Mouse (Mus musculus) right cerebral cortex, postnatal 4 days (tissue): Measurements from ENCODE around the gene Cacng2.
"Not testable (repeated sequence)": the region's sequence is repeated elsewhere in the genome, so short reads cannot be mapped to it uniquely, and the experiment has no call there.

Experiments used
- DNase-seq: peaks from one replicate; pipeline ENCODE4 v3.0.0-alpha.2; 2022

The Cacng2 gene

DNA sequence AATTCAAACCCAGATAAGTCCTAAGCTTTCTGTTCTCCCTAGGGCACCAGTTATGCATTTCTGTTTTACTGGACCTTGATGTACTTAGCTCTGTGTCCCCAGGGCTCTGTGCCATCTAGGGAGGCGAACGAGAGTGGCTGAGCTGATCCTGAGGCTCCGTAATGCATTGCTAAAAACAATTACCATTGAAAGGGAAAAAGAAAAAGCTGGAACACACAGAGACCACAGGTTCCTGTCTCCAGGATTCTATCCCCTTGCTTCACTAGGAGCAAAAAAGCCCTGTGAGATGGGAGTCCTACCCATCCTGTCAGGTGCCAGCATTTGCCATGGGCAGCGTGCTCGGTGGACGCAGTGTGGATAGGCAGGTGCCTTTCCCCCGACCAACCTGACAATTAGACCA lies 38.4 kb downstream of the Cacng2 start:
- DNase-seq = no peak

- no peak for DNase-seq
These were observed 39.5 kb downstream of the Cacng2 start for GRCm38 (mm10) chr15:78080326-78080725.

GRCm38 (mm10) chr15:78078776-78079628 lies 40.8 kb downstream of the Cacng2 start:
- no peak for DNase-seq

- no peak for DNase-seq
These were observed 41.6 kb downstream of the Cacng2 start for GRCm38 (mm10) chr15:78078206-78078605.

- DNase-seq = no peak
These were observed 43.9 kb downstream of the Cacng2 start for GRCm38 (mm10) chr15:78075921-78076320.

DNA sequence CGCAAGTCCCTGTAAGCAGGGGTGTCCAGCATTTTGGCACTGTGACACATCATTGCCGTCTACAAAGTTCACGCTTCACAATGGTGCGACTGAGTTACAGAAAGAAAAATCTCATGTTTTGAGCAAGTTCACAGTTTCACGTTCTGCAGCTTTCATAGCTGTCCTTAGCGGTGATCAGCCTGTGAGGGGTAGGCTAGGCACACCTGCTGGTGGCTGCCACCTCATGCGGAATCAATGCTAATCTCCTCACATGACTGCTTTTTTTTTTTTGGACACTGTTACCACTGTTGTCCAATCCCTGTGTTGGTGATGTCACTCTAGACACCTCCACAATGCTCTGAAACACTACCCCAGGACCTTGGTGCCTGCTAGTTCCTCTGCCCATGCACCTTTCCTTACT lies 46.7 kb downstream of the Cacng2 start:
- no peak for DNase-seq

GRCm38 (mm10) chr15:78066475-78066874 lies 53.4 kb downstream of the Cacng2 start:
- peak; percentile 42 for DNase-seq

DNA sequence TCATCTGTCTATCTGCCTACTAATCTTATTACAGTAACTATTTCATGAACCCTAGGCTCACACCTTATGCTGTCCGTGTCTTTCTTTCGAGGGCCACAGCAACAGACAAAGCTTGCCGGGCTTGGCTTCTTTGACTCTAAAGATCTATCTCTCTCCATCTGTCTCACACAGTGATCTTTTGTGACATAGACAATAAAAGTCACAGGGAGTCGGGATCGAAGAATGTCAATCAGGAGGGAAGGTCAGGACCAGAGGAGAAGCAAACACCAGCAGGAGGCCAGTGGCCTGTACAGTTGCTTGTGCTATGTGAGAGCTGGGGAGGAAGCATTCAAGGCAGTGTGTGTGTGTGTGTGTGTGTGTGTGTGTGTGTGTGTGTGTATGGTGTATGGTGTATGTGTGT lies 54.3 kb downstream of the Cacng2 start:
- no peak for DNase-seq

GRCm38 (mm10) chr15:78064340-78064739 lies 55.5 kb downstream of the Cacng2 start:
- no peak for DNase-seq

DNA sequence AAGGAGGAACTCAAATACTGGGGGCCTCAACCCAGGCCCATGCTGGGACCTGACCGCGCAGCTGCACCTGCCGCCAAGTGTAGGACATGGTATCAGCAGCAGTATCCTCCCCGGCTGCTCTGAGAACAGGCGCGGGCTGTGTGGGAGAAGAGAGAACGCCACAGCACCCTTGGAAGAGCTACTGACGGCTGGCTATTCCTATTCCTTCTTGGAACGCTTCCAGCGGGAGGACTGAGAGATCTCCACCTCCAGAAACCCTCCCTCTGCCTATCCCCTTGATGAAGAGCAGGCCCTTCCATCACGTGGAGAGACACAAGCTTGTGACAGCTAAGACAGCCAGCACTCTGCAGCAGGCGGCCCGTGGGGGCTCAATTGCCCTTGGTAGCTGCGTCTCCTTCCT lies 57.4 kb downstream of the Cacng2 start:
- no peak for DNase-seq

- DNase-seq = no peak
These were observed 62.9 kb downstream of the Cacng2 start for GRCm38 (mm10) chr15:78056930-78057329.

- no peak for DNase-seq
These were observed 69.1 kb downstream of the Cacng2 start for GRCm38 (mm10) chr15:78050682-78051081.

DNA sequence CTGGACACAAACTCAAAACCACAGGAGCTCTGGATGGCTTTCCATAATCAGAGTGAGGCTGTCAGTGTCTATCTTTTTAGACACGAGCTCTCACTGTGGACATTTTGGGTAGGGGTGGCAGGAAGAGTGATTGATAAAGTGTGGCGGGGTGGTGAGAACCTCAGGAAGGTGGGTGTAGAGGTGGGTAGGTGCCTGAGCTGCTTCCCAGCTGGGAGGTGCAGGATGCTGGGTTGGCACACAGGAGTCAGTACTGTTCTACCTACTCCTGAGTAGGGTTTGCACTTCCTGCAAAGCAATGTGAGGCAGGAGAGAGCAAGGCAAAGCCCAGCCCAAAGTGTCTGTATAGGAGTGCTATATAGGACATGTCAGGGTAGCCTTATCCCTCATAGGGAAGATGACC lies 69.9 kb downstream of the Cacng2 start:
- DNase-seq = no peak

DNA sequence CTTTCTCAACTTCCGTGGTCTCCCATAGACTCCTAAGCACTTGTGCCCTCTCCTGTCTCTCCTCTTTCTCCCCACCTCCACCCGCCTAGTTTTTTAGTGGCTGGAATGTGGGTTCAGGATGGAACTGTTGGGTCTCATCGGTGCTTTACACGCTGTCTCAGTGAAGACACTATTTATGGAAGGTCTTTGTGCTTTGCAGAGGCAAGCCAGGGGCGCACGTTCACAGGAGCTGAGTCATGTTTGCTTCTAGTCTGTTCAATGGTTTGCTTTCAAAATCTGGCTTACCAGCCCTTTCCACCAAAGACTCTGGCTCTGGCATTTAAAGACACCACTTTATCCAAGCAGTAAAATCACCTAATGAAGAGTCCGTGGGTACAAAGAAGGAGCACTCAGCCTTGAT lies 74.0 kb downstream of the Cacng2 start:
- no peak for DNase-seq

DNA sequence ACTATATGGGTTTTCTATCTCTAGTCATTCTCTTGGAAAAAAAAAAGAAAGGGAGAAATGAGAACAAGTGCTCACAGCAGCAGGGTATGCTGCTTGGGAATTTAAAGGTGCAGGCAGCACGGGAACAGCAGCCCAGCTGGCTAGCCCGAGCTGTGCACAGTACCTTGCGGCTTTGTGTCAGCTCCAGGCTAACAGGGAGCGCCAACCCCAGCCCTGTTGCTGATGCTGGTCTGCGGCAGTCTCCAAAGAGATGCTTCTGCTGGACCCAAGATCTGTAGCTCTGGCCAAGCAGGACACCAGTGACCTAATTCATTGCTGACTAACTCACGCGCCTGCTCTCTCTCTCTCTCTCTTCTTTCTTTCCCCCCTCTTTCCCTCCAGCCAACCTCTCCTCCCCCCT lies 74.5 kb downstream of the Cacng2 start:
- DNase-seq = no peak

GRCm38 (mm10) chr15:78044826-78045225 lies 75.0 kb downstream of the Cacng2 start:
- no peak for DNase-seq

GRCm38 (mm10) chr15:78042706-78043105 lies 77.1 kb downstream of the Cacng2 start:
- no peak for DNase-seq

GRCm38 (mm10) chr15:78037626-78038025 lies 82.2 kb downstream of the Cacng2 start:
- no peak for DNase-seq

GRCm38 (mm10) chr15:78036586-78036985 lies 83.2 kb downstream of the Cacng2 start:
- no peak for DNase-seq

DNA sequence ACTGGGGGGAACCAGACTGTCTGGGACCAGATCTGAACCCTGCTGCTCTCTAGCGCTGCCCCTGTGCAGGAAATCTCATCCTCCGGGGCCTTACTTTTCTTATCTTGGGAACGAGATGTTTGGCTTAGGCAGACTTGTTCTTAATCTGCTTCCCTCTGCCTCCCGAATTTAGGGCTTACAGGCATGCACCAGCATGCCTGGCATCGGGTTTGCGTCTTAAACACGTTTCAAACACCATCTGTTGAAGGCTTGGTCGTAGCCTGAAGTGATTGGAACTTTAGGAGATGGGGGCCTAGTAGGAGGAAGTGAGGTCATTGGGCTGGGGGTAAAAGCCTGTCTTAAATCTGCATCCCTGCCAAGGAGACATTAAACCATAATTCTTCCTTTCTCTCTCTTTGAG lies 89.9 kb downstream of the Cacng2 start:
- peak; percentile 22 for DNase-seq

- no peak for DNase-seq
These were observed 93.3 kb downstream of the Cacng2 start for GRCm38 (mm10) chr15:78026521-78026920.

GRCm38 (mm10) chr15:78024211-78024610 lies 95.6 kb downstream of the Cacng2 start:
- no peak for DNase-seq

DNA sequence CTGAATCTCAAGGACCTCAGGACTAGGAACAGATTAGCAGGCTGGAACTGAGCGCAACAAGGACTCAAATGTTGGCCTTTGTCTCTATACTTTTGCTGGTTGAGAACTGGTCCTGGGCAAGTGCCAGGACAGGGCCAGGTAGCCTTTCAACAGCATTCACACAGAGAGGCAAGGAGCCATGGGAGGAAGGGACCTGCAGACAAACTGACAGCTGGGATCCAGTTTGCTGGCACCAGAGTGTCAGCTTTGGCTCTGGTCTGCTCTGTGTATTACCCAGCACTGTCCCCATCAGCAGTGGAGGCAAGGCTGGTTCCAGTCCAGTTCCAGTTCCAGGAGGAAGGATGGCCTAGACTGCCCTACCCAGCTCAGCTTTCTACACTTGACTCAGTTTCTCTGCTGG lies 105.8 kb downstream of the Cacng2 start:
- DNase-seq = no peak

DNA sequence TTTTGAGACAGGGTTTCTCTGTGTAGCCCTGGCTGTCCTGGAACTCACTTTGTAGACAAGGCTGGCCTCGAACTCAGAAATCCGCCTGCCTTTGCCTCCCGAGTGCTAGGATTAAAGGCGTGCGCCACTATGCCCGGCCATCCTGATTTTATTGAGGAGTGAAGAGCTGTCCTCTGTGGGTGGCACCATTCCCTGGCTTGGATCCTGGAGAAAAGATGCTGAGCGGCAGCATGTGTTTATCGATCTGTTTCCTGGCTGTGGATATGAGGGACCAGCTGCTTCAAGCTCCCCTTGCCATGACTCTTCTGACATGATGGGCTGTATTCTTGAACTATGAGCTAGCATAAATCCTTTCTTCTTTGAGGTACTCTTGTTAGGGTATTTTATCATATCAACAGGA lies 111.6 kb downstream of the Cacng2 start:
- DNase-seq = not testable (repeated sequence)

GRCm38 (mm10) chr15:78003929-78004328 lies 115.9 kb downstream of the Cacng2 start:
- DNase-seq = no peak
